Mouse (Mus musculus) c-Kit-positive CD71-positive TER-119-positive erythroid progenitor cells, embryonic 14.5 days (primary cell): Measurements from ENCODE around the gene Igf1r.
A peak's percentile ranks its signal among the peaks of the same experiment; 100 is the strongest.

Experiments used
- DNase-seq: peaks from one replicate; pipeline ENCODE4 v3.0.0-alpha.2; 2013; ENCODE audit warnings: low spot score

The Igf1r gene

GRCm38 (mm10) chr7:68182025-68182424, 229.4 kb downstream of the Igf1r start:
- DNase-seq: no peak

- DNase-seq: no peak
Observed at GRCm38 (mm10) chr7:68182773-68183172, 230.1 kb downstream of the Igf1r start.

DNA sequence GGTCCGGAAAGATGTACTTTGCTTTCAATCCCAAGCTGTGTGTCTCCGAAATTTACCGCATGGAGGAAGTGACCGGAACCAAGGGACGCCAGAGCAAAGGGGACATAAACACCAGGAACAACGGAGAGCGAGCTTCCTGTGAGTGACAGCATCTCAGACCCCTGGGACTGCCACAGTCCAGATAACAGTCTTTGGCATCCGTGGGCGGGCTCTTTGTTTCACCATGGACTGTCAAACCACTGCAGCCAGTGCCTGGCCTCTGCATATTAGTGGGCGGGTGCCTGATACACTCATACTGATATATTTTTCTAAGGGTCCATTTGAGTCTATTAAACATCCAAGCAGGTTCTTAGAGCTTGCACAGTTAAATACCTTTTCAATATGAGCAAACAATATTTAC, 230.8 kb downstream of the Igf1r start:
- no peak for DNase-seq

DNA sequence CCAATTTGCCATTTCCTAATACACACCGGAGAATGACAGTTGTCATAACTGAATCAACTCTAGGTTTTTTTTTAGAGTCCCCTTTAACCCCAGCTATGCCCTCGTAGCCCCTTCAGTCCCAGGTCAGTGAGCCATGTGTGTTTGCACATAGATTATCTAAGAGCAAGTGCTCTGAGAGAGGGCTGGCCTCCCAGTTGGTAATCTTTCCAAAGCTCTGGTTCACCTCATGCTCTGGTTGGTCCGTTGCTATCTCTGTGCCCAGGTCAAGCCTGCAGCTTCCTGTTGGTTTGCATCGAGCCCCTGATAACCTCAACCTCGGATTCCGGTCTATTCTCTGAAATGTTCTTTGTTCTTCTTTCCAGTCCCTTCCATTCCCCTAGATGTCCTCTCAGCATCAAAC, 236.6 kb downstream of the Igf1r start:
- DNase-seq: peak; percentile 51

- no peak for DNase-seq
Observed at GRCm38 (mm10) chr7:68189691-68190456, 237.2 kb downstream of the Igf1r start.

DNA sequence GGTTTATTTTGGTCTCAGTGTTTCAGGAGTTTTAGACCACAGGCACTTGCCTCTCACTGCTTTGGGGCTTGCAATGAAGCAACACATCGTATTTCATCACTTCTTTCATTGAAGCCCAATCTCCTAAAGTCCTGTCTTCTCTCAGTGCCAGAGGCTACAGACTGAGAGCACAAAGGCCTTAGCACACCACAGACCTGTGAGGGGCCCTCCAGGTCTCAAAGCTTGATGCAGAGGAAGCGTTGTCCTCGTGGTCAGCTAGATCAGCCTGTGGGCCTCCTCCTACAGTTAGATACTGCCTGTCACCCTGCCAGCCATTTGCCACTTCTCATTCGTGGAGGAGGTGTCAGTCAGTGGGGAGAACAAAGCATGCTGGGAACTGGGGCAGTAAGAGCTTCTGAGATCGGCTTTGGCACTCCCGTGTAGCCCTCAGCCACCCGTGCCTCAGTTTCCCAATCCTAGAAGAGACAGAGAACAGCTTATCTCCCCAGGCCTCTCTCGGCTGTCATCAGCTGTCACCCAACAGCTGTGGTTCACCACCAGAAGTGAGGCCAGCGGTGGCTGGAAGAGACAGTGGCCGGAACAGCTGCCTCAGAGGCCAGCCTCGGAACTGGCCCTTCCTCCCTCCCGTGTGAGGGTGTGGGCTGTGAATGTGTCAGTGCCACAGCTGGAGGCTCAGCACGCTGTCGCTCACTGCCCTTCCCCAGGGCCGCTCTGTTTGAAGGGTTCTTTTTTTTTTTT, 241.5 kb downstream of the Igf1r start:
- DNase-seq: no peak

- no peak for DNase-seq
Observed at GRCm38 (mm10) chr7:68199609-68200008, 247.0 kb downstream of the Igf1r start.

DNA sequence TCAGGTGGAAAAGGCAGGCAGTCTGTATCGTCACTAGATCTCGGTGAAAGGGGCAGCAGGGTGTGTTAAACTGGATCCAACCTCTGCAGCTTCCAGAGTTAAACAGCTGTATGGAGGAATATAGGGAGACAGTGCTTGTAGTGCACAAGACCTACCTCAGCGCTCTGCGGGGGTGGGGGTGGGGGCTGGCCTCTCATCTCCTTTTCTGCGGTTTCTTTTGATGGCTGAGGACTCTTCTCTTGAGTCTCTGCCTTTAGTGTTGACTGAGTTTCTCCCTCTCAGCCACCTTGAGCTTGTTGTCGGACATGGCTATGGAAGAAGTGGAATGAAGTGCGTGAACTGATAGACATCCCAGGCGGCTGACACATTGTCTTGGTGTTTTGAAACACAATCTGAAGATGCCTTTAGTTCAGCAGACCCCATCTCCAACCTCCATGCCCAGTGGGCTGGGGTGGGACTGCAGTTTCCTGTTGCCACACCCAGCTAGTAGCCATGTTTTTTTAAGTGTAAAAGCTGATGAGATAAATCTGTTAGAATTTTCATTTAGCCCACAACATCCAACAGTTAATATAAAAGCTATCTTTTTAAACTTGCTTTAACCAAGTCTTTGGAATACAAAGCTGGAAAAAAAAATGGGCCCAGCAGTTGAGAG, 253.3 kb downstream of the Igf1r start:
- DNase-seq: no peak

- no peak for DNase-seq
Observed at GRCm38 (mm10) chr7:68209039-68209438, 256.4 kb downstream of the Igf1r start.

DNA sequence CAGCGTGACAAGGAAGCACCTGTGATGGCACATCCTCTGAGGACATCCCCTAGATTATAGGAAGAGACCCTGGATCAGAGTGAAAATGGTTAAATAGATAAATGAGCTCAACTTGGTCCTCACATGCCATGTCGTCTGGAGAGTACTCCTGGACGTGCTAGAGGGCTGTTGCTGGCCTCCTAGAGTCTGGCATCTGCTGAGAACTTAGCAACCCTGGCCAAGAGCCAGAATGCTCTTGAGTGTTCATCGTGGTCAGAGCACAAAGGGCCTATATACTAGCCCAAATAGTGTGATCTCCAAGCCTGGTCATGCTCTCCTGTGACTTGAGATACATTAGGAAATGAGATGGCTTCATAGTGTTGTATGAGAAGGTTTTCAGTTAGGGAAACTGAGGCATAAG, 257.8 kb downstream of the Igf1r start:
- DNase-seq: no peak

GRCm38 (mm10) chr7:68211883-68212282, 259.3 kb downstream of the Igf1r start:
- DNase-seq: no peak

DNA sequence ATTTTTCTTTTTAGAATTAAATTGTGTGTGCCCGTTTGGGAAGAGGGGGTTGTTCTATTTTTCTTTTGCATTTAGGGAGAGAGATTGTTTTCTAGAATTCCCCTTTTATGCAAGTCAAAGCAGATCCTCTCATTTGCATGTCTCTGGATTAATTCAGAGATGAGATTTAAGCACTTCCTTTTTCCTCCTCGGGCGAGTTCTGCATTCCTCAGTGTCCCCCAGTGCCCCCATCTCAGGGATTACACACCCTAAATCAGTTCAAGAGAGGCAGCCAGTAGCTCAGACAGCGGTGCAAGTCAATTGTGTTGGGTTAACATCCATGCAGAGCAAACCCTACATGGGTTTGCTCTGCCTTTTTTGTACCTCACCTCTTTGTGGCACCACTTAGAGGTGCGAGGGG, 261.2 kb downstream of the Igf1r start:
- no peak for DNase-seq

DNA sequence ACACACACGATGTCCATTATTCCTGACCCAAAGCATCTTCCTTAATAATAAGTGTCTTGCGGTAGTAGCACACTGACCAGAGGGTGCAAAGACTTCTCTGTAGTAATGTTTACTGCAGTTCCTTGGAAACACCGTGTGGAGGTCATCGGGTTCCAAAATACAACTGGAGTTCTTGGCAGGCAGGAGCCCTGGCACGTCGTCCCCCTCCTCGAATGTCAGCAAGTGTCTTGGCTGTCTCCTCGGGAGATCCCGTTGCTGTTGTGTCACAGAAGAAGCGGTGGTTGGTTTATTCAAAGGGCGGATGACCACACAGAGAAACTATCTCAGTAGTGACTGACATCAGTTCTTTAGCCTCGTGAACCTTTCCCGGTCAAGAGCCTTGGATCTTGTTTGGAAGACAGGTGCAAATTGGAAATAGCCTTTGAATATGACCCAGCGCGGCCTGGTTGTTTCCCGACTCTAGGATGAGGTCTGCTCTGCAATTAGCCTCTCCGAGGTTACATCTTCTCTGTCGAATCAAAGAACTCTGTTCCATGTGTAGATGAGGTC, 263.0 kb downstream of the Igf1r start:
- no peak for DNase-seq

DNA sequence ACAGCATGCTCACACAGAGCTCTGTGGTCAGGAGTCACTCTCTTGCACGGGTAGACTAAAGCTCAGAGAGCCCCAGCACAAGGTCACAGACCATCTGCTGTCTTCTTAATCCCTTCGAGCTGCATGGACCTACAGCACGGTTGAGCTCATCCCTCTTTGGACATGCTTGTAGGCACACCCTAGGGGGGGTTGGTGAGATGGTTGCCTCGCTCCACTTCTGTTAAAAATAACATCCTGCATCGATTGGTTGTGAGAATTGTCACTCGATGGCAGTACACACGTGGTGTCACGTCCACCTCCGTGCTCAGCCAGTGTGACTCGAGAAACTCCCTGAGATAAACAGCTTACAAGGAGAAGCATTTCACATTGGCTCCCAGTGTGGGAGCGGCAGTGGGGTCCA, 266.3 kb downstream of the Igf1r start:
- no peak for DNase-seq

- DNase-seq: no peak
Observed at GRCm38 (mm10) chr7:68221677-68222230, 269.1 kb downstream of the Igf1r start.

GRCm38 (mm10) chr7:68223356-68223808, 270.8 kb downstream of the Igf1r start:
- no peak for DNase-seq

DNA sequence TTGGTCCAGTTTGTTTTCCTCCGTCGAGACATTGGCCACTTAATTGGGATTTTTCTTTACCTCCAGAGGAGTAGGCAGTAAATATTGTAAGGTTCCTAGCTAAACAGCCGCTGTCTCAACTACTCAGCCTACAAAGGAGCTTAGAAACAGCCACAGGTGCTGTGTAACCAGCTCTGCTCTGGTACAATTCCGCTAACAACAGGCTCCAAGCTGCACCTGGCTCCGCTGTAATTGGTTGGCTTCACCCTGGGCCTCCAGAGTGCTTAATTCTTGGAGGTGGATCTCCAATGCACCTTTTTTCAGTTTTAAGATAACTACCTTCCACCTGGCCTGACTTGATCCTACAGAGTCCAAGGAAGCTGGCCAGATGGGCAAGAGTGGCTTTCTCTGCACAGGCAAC, 271.4 kb downstream of the Igf1r start:
- no peak for DNase-seq

DNA sequence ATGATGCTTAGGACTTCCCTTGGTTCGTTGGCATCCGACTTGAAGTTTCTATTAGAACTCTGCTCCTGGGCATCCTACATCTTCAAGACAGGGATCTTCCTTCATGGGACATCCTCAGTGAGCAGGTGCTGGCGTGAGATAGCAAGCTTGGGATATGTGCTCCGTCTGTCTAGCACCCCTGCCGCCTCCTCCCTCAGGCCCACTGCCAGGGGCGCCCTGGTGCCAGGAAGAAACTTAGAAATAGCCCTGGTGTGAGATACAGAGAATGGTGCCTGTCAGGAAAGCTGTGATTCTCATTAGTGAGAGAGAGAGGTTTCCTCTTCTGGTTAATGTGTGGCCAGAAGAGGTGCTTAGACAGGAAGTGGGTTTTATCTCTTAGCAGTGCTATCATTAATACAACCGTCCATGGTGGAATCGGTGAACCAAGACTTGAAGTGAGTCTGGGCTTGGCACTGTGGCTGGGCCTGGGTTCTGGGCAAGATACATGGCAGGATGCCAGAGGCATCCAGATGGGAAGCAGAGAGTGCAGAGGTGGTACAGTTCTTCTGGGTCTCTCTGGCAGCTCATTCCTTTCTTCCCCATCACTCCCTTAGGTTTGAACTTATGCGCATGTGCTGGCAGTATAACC, 272.9 kb downstream of the Igf1r start:
- no peak for DNase-seq

DNA sequence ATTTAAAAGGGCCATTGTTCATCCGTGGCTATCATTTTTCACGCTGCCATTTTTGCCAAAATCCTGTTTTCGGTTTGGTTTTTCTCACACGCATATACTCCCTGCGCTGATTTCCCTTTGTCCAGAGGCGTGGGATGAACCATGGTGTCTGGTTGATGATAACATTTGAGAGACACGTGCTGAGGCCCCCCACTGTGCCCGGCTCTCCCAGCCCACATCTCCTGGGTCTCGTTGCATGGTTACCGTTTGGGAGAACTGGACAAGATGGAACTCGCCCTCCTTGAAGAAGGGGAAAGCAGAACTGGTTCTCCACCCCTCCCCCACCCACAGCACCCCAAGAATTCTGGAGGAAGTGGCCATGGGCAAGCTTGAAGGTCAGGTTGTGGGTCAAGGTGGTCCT, 274.4 kb downstream of the Igf1r start:
- no peak for DNase-seq

- DNase-seq: no peak
Observed at GRCm38 (mm10) chr7:68227621-68228020, 275.0 kb downstream of the Igf1r start.

DNA sequence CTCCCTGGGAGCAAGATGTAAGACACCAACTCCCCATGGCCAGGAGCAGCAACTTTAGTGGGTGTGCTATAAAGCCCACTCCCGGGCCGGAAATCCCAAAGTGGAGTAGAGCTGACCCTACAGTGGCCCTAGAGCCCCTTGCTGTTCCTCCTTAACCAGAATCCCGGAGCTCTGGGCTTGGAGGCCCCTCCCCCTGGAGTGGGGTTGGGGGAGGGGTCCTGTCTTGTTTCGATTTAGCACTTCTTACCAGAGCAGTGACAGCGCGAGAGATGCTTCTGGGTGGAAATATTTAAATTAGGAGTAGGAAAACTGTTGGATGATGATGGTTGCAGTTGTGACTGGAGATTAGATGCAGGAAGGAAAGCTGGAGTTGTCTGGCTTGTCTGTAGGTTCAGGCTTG, 275.9 kb downstream of the Igf1r start:
- DNase-seq: no peak

- DNase-seq: no peak
Observed at GRCm38 (mm10) chr7:68230831-68231230, 278.2 kb downstream of the Igf1r start.
